Mouse (Mus musculus) forebrain, postnatal 0 days (tissue): ENCODE results near the gene Hc. TPM values are rescaled to one million over a fixed set of nuclear protein-coding genes. Genes with fewer than 3 reads are reported as not detected.
A peak's percentile ranks its signal among the peaks of the same experiment; 100 is the strongest.

Experiments
- ATAC-seq: fragments of 200-750 bp; cut with Nextera tagmentation; 2 replicates; pipeline ENCODE4 v1.8.0; 2017; ENCODE audit warnings: mild to moderate bottlenecking, moderate library complexity
- DNase-seq: peaks from one replicate; pipeline ENCODE4 v3.0.0-alpha.2; 2015
- H3K27ac ChIP-seq: fragments of 300-500 bp; sonication (generic); 2 replicates; pipeline ENCODE4 v1.5.1; 2014; ENCODE audit warnings: low read depth, mild to moderate bottlenecking, antibody characterized with exemption, low read length, moderate library complexity, mixed read lengths
- H3K27me3 ChIP-seq: fragments of 300-500 bp; sonication (generic); 2 replicates; pipeline ENCODE4 v1.6.1; 2014; ENCODE audit warnings: mild to moderate bottlenecking, low read length, mixed read lengths; ENCODE audit not compliant: insufficient read depth
- H3K36me3 ChIP-seq: fragments of 300-500 bp; sonication (generic); 2 replicates; pipeline ENCODE4 v1.6.1; 2014; ENCODE audit warnings: mild to moderate bottlenecking, moderate library complexity; ENCODE audit not compliant: insufficient read depth
- H3K4me1 ChIP-seq: fragments of 300-500 bp; sonication (generic); 2 replicates; pipeline ENCODE4 v1.6.1; 2014; ENCODE audit warnings: antibody characterized with exemption; ENCODE audit not compliant: insufficient read depth
- H3K4me2 ChIP-seq: fragments of 300-500 bp; sonication (generic); 2 replicates; pipeline ENCODE4 v1.6.1; 2014; ENCODE audit warnings: low read depth, mild to moderate bottlenecking, moderate library complexity
- H3K4me3 ChIP-seq: fragments of 300-500 bp; sonication (generic); 2 replicates; pipeline ENCODE4 v1.5.1; 2014; ENCODE audit warnings: low read depth, low read length, mixed read lengths
- H3K9ac ChIP-seq: fragments of 300-500 bp; sonication (generic); 2 replicates; pipeline ENCODE4 v1.6.1; 2014; ENCODE audit warnings: mild to moderate bottlenecking
- H3K9me3 ChIP-seq: fragments of 300-500 bp; sonication (generic); 2 replicates; pipeline ENCODE4 v1.6.1; 2016; ENCODE audit warnings: low read length
- CTCF ChIP-seq: sonication (generic); IDR thresholded peaks from 2 replicates; pipeline ENCODE4 v1.5.1; 2016; ENCODE audit warnings: antibody characterized with exemption, control low read depth, low read depth
- WGBS: fragments of 180-500 bp; shearing (Covaris S2); extraction: QIAGEN DNeasy Blood & Tissue Kit; methylation state at CpG from one replicate; pipeline ENCODE4 v1.1.7; 2014; 5-methylcytosine and 5-hydroxymethylcytosine counted together
- polyA plus RNA-seq: library from polyadenylated mRNA; unstranded; fragments of >200 nt; fragmentation: Nextera tagmentation; extraction: Ambion mirVana; gene quantifications from 2 replicates; pipeline ENCODE4 v1.2.1, GENCODE M21; 2015
- total RNA-seq: library from RNA; depleted of rRNA; stranded (reverse); fragments of >200 nt; gene quantifications from 2 replicates; pipeline ENCODE4 v1.2.3, GENCODE M21; 2014; rRNA removed

Hc gene
- total and polyA plus RNA-seq, 2 experiments from 2014 or later, result 1.1 to 1.3 TPM

DNA sequence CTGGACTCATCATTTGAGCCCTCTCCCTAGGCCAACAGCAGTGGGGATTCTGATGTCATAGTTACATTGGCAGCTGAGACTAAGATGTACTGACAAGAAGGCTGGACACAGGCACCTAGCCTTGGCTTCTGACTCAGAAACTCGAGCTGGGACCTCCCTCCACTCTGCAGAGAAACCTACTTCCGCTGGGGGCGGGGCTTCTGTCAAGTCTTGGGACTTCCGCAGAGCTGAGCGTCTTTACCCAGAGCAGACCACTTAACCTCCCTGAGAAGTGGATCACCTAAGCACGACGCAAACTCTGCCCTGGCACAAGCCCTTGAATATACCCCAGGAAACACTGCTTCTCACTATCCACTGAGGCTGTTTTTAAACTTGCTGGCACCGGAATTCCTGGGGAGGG lies 116.5 kb downstream of the Hc start:
- Histone ChIP-seq H3K9ac (no peak overlapping the region), H3K27ac (no peak overlapping the region), H3K4me3 (no peak overlapping the region), H3K4me2 (no peak overlapping the region), H3K36me3 (no peaks in the 10 kb centered on the region), H3K9me3 (no peaks in the 10 kb centered on the region), H3K4me1 (no peaks in the 10 kb centered on the region), H3K27me3 (no peaks in the 10 kb centered on the region)
- no peak for DNase-seq
- ATAC-seq, result no peak
- 32% methylated on average over 8 of the region's 8 CpGs for WGBS
- TF ChIP-seq CTCF, result no peak

DNA sequence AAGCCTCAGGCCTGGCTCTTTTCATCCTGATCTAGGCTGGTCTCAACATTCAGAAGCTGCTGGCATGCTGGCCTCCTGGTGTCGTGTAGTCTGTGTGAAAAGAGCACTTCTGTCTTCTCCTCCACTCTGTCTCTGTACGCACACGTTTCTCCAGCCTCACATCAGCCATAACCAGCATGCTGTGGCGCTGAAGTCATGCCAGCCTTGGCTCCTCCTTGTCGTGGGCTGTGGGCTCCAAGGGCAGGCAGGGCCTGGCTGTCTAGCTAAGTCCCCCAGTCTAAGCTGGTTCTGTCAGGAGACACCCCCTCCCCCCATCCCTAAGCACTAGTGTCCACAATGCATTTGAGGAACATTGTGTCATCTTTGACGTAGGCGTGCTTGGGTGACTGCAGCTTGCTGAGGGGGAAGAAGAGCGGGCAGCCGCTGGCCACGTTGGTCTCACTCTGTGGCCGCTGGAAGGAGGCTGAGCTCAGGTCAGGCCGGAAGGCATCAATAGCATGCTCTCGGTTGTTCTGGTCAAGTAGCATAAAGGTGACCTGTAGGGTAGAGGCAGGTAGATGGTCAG lies 117.6 kb downstream of the Hc start:
- H3K4me2 ChIP-seq, result no peak overlapping the region
- H3K27ac ChIP-seq, result no peak overlapping the region
- no peaks in the 10 kb centered on the region for H3K36me3 ChIP-seq
- no peak overlapping the region for H3K9ac ChIP-seq
- no peak for TF ChIP-seq CTCF
- WGBS, result 82% methylated on average over 13 of the region's 13 CpGs
- no peaks in the 10 kb centered on the region for H3K9me3 ChIP-seq
- H3K4me3 ChIP-seq, result no peak overlapping the region
- H3K4me1 ChIP-seq, result no peaks in the 10 kb centered on the region
- DNase-seq, result no peak
- H3K27me3 ChIP-seq, result no peaks in the 10 kb centered on the region
- no peak for ATAC-seq

- 77% methylated on average over 11 of the region's 11 CpGs for WGBS
- Histone ChIP-seq H3K27me3 (no peaks in the 10 kb centered on the region), H3K36me3 (no peaks in the 10 kb centered on the region), H3K9ac (no peak overlapping the region), H3K4me1 (no peaks in the 10 kb centered on the region), H3K9me3 (no peaks in the 10 kb centered on the region), H3K27ac (no peak overlapping the region), H3K4me2 (no peak overlapping the region), H3K4me3 (no peak overlapping the region)
- DNase-seq, result no peak
- no peak for ATAC-seq
- no peak for TF ChIP-seq CTCF
Measured at GRCm38 (mm10) chr2:34941061-34941675, 120.1 kb downstream of the Hc start.

- ATAC-seq (no peak), DNase-seq (no peak)
- WGBS, result 68% methylated on average over 5 of the region's 5 CpGs
- H3K4me2 ChIP-seq, result no peak overlapping the region
- no peaks in the 10 kb centered on the region for H3K36me3 ChIP-seq
- H3K4me1 ChIP-seq, result no peaks in the 10 kb centered on the region
- H3K9me3 ChIP-seq, result no peaks in the 10 kb centered on the region
- no peak for TF ChIP-seq CTCF
- no peak overlapping the region for H3K9ac ChIP-seq
- H3K27me3 ChIP-seq, result no peaks in the 10 kb centered on the region
- H3K27ac ChIP-seq, result no peak overlapping the region
- H3K4me3 ChIP-seq, result no peak overlapping the region
Measured at GRCm38 (mm10) chr2:34940246-34940645, 121.0 kb downstream of the Hc start.

GRCm38 (mm10) chr2:34938269-34939208 lies 122.7 kb downstream of the Hc start:
- Histone ChIP-seq H3K4me1 (no peaks in the 10 kb centered on the region), H3K9me3 (no peaks in the 10 kb centered on the region), H3K9ac (no peak overlapping the region), H3K27ac (no peak overlapping the region), H3K27me3 (no peaks in the 10 kb centered on the region), H3K4me2 (no peak overlapping the region), H3K36me3 (no peaks in the 10 kb centered on the region), H3K4me3 (no peak overlapping the region)
- DNase-seq (peak; percentile 7), ATAC-seq (no peak)
- WGBS, result 73% methylated on average over 8 of the region's 8 CpGs
- no peak for TF ChIP-seq CTCF

DNA sequence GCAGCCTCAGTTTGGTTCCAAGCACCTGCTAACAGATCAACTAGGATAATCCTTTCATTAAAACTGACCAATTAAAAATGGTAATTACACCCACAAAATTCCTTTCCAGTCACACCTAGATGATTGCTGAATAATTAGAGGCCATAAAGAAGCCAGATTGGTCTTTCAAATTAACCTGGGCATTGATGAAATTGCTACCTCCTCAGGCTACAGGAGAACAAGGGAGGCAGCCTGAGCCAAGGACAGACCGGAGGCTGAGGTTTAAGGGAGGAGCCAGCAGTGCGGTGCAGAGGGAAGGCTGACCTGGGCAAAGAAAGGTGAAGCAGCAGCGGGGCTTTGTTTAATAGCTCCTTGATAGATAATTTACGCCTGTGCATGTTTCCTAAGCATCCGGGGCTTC lies 123.8 kb downstream of the Hc start:
- ATAC-seq, result no peak
- Histone ChIP-seq H3K9me3 (no peaks in the 10 kb centered on the region), H3K4me3 (no peak overlapping the region), H3K27ac (no peak overlapping the region), H3K27me3 (no peaks in the 10 kb centered on the region), H3K4me2 (no peak overlapping the region), H3K9ac (no peak overlapping the region), H3K4me1 (no peaks in the 10 kb centered on the region), H3K36me3 (no peaks in the 10 kb centered on the region)
- 32% methylated on average over 5 of the region's 5 CpGs for WGBS
- no peak for DNase-seq
- no peak for TF ChIP-seq CTCF

Other genes with a start within 250 kb of the Hc start
- 130 and 140 TPM in 2 replicates for gene Fbxw2, start 235.1 kb downstream of the Hc start, total RNA-seq
- 111 and 120 TPM in 2 replicates for gene Fbxw2, start 235.1 kb downstream of the Hc start, polyA plus RNA-seq
- 0.08 and 0.24 TPM in 2 replicates for gene Gm34653, start 228.4 kb downstream of the Hc start, total RNA-seq
- 0.15 TPM in 1 of 2 replicates, not detected in the other for gene Gm34653, start 228.4 kb downstream of the Hc start, polyA plus RNA-seq
- 0.38 and 0.43 TPM in 2 replicates for gene Cutal, start 187.0 kb downstream of the Hc start, total RNA-seq
- 0.29 and 0.39 TPM in 2 replicates for gene Cutal, start 187.0 kb downstream of the Hc start, polyA plus RNA-seq
- 40.5 and 43.3 TPM in 2 replicates for gene Psmd5, start 186.5 kb downstream of the Hc start, total RNA-seq
- 84.6 and 85.2 TPM in 2 replicates for gene Psmd5, start 186.5 kb downstream of the Hc start, polyA plus RNA-seq
- 1.5 and 2.5 TPM in 2 replicates for gene Phf19, start 147.4 kb downstream of the Hc start, total RNA-seq
- 1.5 and 2.4 TPM in 2 replicates for gene Phf19, start 147.4 kb downstream of the Hc start, polyA plus RNA-seq
- gene Traf1, start 99.7 kb downstream of the Hc start, total RNA-seq, result 0.86 and 2.2 TPM in 2 replicates
- gene Traf1, start 99.7 kb downstream of the Hc start, polyA plus RNA-seq, result 1.9 and 2.7 TPM in 2 replicates
- 0.33 and 0.38 TPM in 2 replicates for gene AI182371, start 40.1 kb upstream of the Hc start, total RNA-seq
- gene AI182371, start 40.1 kb upstream of the Hc start, polyA plus RNA-seq, result 0.18 TPM in 1 of 2 replicates, not detected in the other
- gene Cntrl, start 48.1 kb upstream of the Hc start, total RNA-seq, result 10.4 and 17.4 TPM in 2 replicates
- gene Cntrl, start 48.1 kb upstream of the Hc start, polyA plus RNA-seq, result 5.5 and 7.0 TPM in 2 replicates
- gene Rab14, start 139.7 kb upstream of the Hc start, total RNA-seq, result 98.0 and 121 TPM in 2 replicates
- gene Rab14, start 139.7 kb upstream of the Hc start, polyA plus RNA-seq, result 432 and 544 TPM in 2 replicates
- gene Gsn, start 194.9 kb upstream of the Hc start, total RNA-seq, result 24.3 and 30.3 TPM in 2 replicates
- 24.3 and 27.2 TPM in 2 replicates for gene Gsn, start 194.9 kb upstream of the Hc start, polyA plus RNA-seq